Mouse (Mus musculus): Measurements from ENCODE around the gene Podxl. TPM values are rescaled to one million over a fixed set of nuclear protein-coding genes. Genes with fewer than 3 reads are reported as not detected.
"Not testable (repeated sequence)": the region's sequence is repeated elsewhere in the genome, so short reads cannot be mapped to it uniquely, and the experiment has no call there.

Gene Podxl
- total RNA-seq, 2 experiments from 2014 or later, result not detected

- ATAC-seq (replicated peaks; ENCODE audit: low FRiP score, poor library complexity, severe bottlenecking), result no peak
These were observed 7.7 kb upstream of the Podxl start for GRCm38 (mm10) chr6:31571459-31571858.

- ATAC-seq (replicated peaks; ENCODE audit: low FRiP score, poor library complexity, severe bottlenecking), result no peak
These were observed 4.4 kb upstream of the Podxl start for GRCm38 (mm10) chr6:31568070-31568595.

- ATAC-seq (replicated peaks; ENCODE audit: low FRiP score, poor library complexity, severe bottlenecking), result no peak
These were observed 3.4 kb upstream of the Podxl start for GRCm38 (mm10) chr6:31567200-31567599.

GRCm38 (mm10) chr6:31564901-31565391 lies 1.2 kb upstream of the Podxl start:
- no peak for ATAC-seq (replicated peaks; ENCODE audit: low FRiP score, poor library complexity, severe bottlenecking)

- no peak for ATAC-seq (replicated peaks; ENCODE audit: low FRiP score, poor library complexity, severe bottlenecking)
These were observed 376 bp upstream of the Podxl start for GRCm38 (mm10) chr6:31564182-31564531.

GRCm38 (mm10) chr6:31562371-31563080 lies 1.3 kb downstream of the Podxl start:
- ATAC-seq (replicated peaks; ENCODE audit: low FRiP score, poor library complexity, severe bottlenecking), result no peak

- not testable (repeated sequence) for ATAC-seq (replicated peaks; ENCODE audit: low FRiP score, poor library complexity, severe bottlenecking)
These were observed 1.8 kb downstream of the Podxl start for GRCm38 (mm10) chr6:31561948-31562347.

GRCm38 (mm10) chr6:31560138-31560959 lies 3.4 kb downstream of the Podxl start:
- no peak for ATAC-seq (replicated peaks; ENCODE audit: low FRiP score, poor library complexity, severe bottlenecking)

- ATAC-seq (replicated peaks; ENCODE audit: low FRiP score, poor library complexity, severe bottlenecking), result no peak
These were observed 7.2 kb downstream of the Podxl start for GRCm38 (mm10) chr6:31556460-31557100.

GRCm38 (mm10) chr6:31550876-31551532 lies 12.8 kb downstream of the Podxl start:
- ATAC-seq (replicated peaks; ENCODE audit: low FRiP score, poor library complexity, severe bottlenecking), result no peak

GRCm38 (mm10) chr6:31549361-31550051 lies 14.3 kb downstream of the Podxl start:
- no peak for ATAC-seq (replicated peaks; ENCODE audit: low FRiP score, poor library complexity, severe bottlenecking)

- ATAC-seq (replicated peaks; ENCODE audit: low FRiP score, poor library complexity, severe bottlenecking), result no peak
These were observed 19.5 kb downstream of the Podxl start for GRCm38 (mm10) chr6:31544318-31544717.

GRCm38 (mm10) chr6:31540018-31540417 lies 23.8 kb downstream of the Podxl start:
- no peak for ATAC-seq (replicated peaks; ENCODE audit: low FRiP score, poor library complexity, severe bottlenecking)

GRCm38 (mm10) chr6:31538112-31538511 lies 25.7 kb downstream of the Podxl start:
- no peak for ATAC-seq (replicated peaks; ENCODE audit: low FRiP score, poor library complexity, severe bottlenecking)

- no peak for ATAC-seq (replicated peaks; ENCODE audit: low FRiP score, poor library complexity, severe bottlenecking)
These were observed 26.6 kb downstream of the Podxl start for GRCm38 (mm10) chr6:31537193-31537592.

GRCm38 (mm10) chr6:31534705-31535104 lies 29.1 kb downstream of the Podxl start:
- no peak for ATAC-seq (replicated peaks; ENCODE audit: low FRiP score, poor library complexity, severe bottlenecking)

- no peak for ATAC-seq (replicated peaks; ENCODE audit: low FRiP score, poor library complexity, severe bottlenecking)
These were observed 31.9 kb downstream of the Podxl start for GRCm38 (mm10) chr6:31531880-31532279.

- ATAC-seq (replicated peaks; ENCODE audit: low FRiP score, poor library complexity, severe bottlenecking), result no peak
These were observed 35.4 kb downstream of the Podxl start for GRCm38 (mm10) chr6:31528339-31528738.

- ATAC-seq (replicated peaks; ENCODE audit: low FRiP score, poor library complexity, severe bottlenecking), result no peak
These were observed 35.9 kb downstream of the Podxl start for GRCm38 (mm10) chr6:31527897-31528296.
